Mouse (Mus musculus) A20 (cell line): ENCODE results near the gene Bbs5.
A peak's percentile ranks its signal among the peaks of the same experiment; 100 is the strongest.
"Not testable (repeated sequence)": the region's sequence is repeated elsewhere in the genome, so short reads cannot be mapped to it uniquely, and the experiment has no call there.

Experiments
- DNase-seq: peaks from one replicate; pipeline ENCODE4 v3.0.0-alpha.2; 2011; ENCODE audit warnings: low read depth, low spot score

Bbs5 gene

GRCm38 (mm10) chr2:69669853-69670252, 22.9 kb downstream of the Bbs5 start, which contains the start of gene Klhl41:
Klhl41 (plus strand) TSS chr2:69670120.
- DNase-seq = no peak

- DNase-seq = no peak
Measured at GRCm38 (mm10) chr2:69673723-69674122, 26.8 kb downstream of the Bbs5 start.

- DNase-seq = no peak
Measured at GRCm38 (mm10) chr2:69675266-69675665, 28.3 kb downstream of the Bbs5 start.

- peak; percentile 54 for DNase-seq
Measured at GRCm38 (mm10) chr2:69676713-69677112, 29.7 kb downstream of the Bbs5 start.

- DNase-seq = not testable (repeated sequence)
Measured at GRCm38 (mm10) chr2:69677215-69677614, 30.2 kb downstream of the Bbs5 start.

GRCm38 (mm10) chr2:69679990-69680389, 33.0 kb downstream of the Bbs5 start:
- peak; percentile 51 for DNase-seq

GRCm38 (mm10) chr2:69681931-69682330, 35.0 kb downstream of the Bbs5 start:
- no peak for DNase-seq

- DNase-seq = no peak
Measured at GRCm38 (mm10) chr2:69683036-69683805, 36.2 kb downstream of the Bbs5 start.

GRCm38 (mm10) chr2:69684488-69684887, 37.5 kb downstream of the Bbs5 start:
- DNase-seq = peak; percentile 79

GRCm38 (mm10) chr2:69690214-69690613, 43.2 kb downstream of the Bbs5 start:
- no peak for DNase-seq

GRCm38 (mm10) chr2:69690843-69691242, 43.9 kb downstream of the Bbs5 start:
- no peak for DNase-seq

- DNase-seq = no peak
Measured at GRCm38 (mm10) chr2:69693501-69693900, 46.5 kb downstream of the Bbs5 start.

- DNase-seq = no peak
Measured at GRCm38 (mm10) chr2:69700446-69700845, 53.5 kb downstream of the Bbs5 start.

GRCm38 (mm10) chr2:69712171-69712570, 65.2 kb downstream of the Bbs5 start:
- peak; percentile 78 for DNase-seq

GRCm38 (mm10) chr2:69712981-69713625, 66.1 kb downstream of the Bbs5 start, which contains the start of gene Fastkd1:
Fastkd1 (minus strand) TSS chr2:69713516.
- peak; percentile 93 for DNase-seq

- DNase-seq = no peak
Measured at GRCm38 (mm10) chr2:69713626-69714014, 66.6 kb downstream of the Bbs5 start.

- DNase-seq = no peak
Measured at GRCm38 (mm10) chr2:69714126-69714525, 67.2 kb downstream of the Bbs5 start.

GRCm38 (mm10) chr2:69716483-69716882, 69.5 kb downstream of the Bbs5 start:
- no peak for DNase-seq
